Mouse (Mus musculus): Measurements from ENCODE around the gene Stk38l. TPM values are rescaled to one million over a fixed set of nuclear protein-coding genes. Genes with fewer than 3 reads are reported as not detected.

Stk38l gene
- polyA plus RNA-seq, 1 experiment from 2014 or later: 24.8 TPM

DNA sequence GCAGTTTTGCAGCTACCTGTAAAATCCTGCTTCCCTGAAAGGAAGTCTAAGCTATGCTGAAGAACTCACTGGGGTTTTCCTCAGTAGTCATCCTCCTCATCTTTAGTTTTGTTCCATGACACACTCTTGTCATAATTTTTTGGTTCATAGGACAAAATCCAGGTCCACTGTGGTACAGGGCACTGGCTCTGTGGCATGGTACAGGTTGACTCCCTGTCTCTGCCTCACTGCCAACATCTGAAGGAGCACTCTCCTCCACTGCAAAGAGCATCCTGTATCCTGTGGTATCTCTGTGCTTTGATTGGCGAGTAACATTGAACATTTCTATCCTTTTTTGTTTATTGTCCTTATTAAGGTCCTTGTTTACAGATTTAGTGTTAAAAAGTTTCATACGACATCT is 27.4 kb downstream of the Stk38l start:
- Histone ChIP-seq H3K9me3 (replicated peaks; ENCODE audit: control insufficient read depth, low read length) (no peaks in the 10 kb centered on the region), H3K9ac (replicated peaks; ENCODE audit: low read length) (no peak overlapping the region), H3K36me3 (replicated peaks; ENCODE audit: control insufficient read depth, insufficient read depth, low read depth, low read length) (no peaks in the 10 kb centered on the region), H3K27me3 (ENCODE audit: control insufficient read depth, insufficient read depth, low read length) (no peaks in the 10 kb centered on the region), H3K4me3 (ENCODE audit: low read depth, low read length) (no peak overlapping the region), H3K4me2 (ENCODE audit: low read depth, low read length) (no peak overlapping the region), H3K27ac (replicated peaks; ENCODE audit: low read depth, low read length) (no peak overlapping the region), H3K4me1 (ENCODE audit: control insufficient read depth, insufficient read depth, low read length) (no peaks in the 10 kb centered on the region)
- ATAC-seq (replicated peaks; ENCODE audit: insufficient number of reproducible peaks, low FRiP score, low TSS enrichment, low read depth): no peak
- WGBS: 91% methylated on average over 2 of the region's 2 CpGs
- no peak for DNase-seq (ENCODE audit: low spot score)

DNA sequence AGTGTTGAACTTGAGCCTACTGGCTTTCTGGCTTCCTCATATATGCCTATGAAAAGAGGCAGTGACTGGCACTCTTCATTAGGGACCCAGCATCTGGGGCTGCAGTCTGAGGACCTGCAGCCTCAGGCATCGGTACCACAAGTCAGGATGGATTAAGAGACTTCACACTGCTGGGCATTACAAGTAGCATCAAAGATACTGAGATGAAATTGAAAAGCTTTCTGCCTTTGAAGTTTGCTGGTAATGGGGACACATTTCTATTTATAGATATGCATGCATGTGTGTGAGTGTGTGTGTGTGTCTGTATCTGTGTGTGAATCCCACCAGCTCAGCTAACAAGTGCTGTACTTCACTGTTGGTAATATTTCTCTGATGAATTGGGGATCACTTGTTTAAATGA is 27.8 kb downstream of the Stk38l start:
- ATAC-seq (replicated peaks; ENCODE audit: insufficient number of reproducible peaks, low FRiP score, low TSS enrichment, low read depth) (no peak), DNase-seq (ENCODE audit: low spot score) (no peak)
- Histone ChIP-seq H3K27ac (replicated peaks; ENCODE audit: low read depth, low read length) (no peak overlapping the region), H3K4me1 (ENCODE audit: control insufficient read depth, insufficient read depth, low read length) (no peaks in the 10 kb centered on the region), H3K4me2 (ENCODE audit: low read depth, low read length) (no peak overlapping the region), H3K4me3 (ENCODE audit: low read depth, low read length) (no peak overlapping the region), H3K9ac (replicated peaks; ENCODE audit: low read length) (no peak overlapping the region), H3K9me3 (replicated peaks; ENCODE audit: control insufficient read depth, low read length) (no peaks in the 10 kb centered on the region), H3K27me3 (ENCODE audit: control insufficient read depth, insufficient read depth, low read length) (no peaks in the 10 kb centered on the region), H3K36me3 (replicated peaks; ENCODE audit: control insufficient read depth, insufficient read depth, low read depth, low read length) (no peaks in the 10 kb centered on the region)
- WGBS: 61% methylated on average over 1 of the region's 1 CpGs

DNA sequence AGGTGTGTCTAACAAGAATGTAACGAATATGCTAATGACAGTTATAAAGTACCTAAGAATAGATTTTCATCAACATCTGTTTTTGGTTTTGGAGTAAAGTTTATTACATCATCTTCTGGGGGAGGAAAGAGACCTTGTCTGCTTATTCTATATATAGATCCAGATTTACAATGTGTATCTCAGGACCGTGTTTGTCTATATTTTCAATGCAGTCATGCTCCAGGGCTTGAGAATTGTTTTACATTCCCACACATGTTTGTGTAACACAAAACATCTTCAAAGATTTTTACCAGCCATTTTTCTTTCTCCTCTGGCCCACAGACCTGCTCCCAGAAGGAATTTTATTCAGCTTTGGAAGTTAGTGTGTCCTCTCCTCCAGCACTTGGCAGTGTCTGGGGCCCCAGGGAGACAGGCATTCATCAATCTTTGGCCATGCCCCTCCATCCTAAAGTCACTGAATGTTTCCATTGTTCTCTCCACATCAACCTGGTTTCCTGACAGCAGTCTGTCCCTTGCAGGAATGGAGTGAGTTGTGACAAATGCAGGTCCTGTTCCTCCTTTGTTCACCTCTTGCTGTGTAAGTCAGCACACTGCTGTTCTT is 28.9 kb downstream of the Stk38l start:
- DNase-seq (ENCODE audit: low spot score) (no peak), ATAC-seq (replicated peaks; ENCODE audit: insufficient number of reproducible peaks, low FRiP score, low TSS enrichment, low read depth) (no peak)
- no peak overlapping the region for H3K27ac ChIP-seq (replicated peaks; ENCODE audit: low read depth, low read length)

DNA sequence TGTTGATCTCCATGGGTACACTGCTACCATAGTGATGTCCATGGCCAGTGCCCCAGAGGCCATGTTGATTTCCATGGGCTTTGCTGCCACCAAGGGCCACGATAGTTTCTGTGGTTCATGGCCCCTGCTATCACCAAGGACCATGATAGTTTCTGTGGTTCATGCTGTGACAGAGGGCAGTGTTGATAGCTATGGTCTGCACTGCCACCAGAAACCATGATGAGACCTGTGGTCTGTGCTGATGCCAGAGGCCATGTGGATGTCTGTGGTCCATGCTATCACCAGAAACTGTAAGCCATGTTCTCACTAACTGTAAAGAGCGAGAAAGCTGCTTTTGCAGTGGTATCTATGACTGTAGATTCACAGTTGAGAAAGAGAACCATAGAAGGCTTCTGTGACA is 30.3 kb downstream of the Stk38l start:
- Histone ChIP-seq H3K9me3 (replicated peaks; ENCODE audit: control insufficient read depth, low read length) (no peaks in the 10 kb centered on the region), H3K4me3 (ENCODE audit: low read depth, low read length) (no peak overlapping the region), H3K27me3 (ENCODE audit: control insufficient read depth, insufficient read depth, low read length) (no peaks in the 10 kb centered on the region), H3K4me1 (ENCODE audit: control insufficient read depth, insufficient read depth, low read length) (no peaks in the 10 kb centered on the region), H3K4me2 (ENCODE audit: low read depth, low read length) (no peak overlapping the region), H3K36me3 (replicated peaks; ENCODE audit: control insufficient read depth, insufficient read depth, low read depth, low read length) (no peaks in the 10 kb centered on the region), H3K9ac (replicated peaks; ENCODE audit: low read length) (no peak overlapping the region), H3K27ac (replicated peaks; ENCODE audit: low read depth, low read length) (no peak overlapping the region)
- ATAC-seq (replicated peaks; ENCODE audit: insufficient number of reproducible peaks, low FRiP score, low TSS enrichment, low read depth): no peak
- no peak for DNase-seq (ENCODE audit: low spot score)
- 91% methylated on average over 2 of the region's 2 CpGs for WGBS

More for the DNA sequence above, 28.9 kb downstream of the Stk38l start:
- no peak overlapping the region for H3K9ac ChIP-seq (replicated peaks; ENCODE audit: low read length)
- no peaks in the 10 kb centered on the region for H3K36me3 ChIP-seq (replicated peaks; ENCODE audit: control insufficient read depth, insufficient read depth, low read depth, low read length)
- H3K9me3 ChIP-seq (replicated peaks; ENCODE audit: control insufficient read depth, low read length): no peaks in the 10 kb centered on the region
- no peaks in the 10 kb centered on the region for H3K27me3 ChIP-seq (ENCODE audit: control insufficient read depth, insufficient read depth, low read length)
- no peak overlapping the region for H3K4me2 ChIP-seq (ENCODE audit: low read depth, low read length)
- H3K4me1 ChIP-seq (ENCODE audit: control insufficient read depth, insufficient read depth, low read length): no peaks in the 10 kb centered on the region
- no peak overlapping the region for H3K4me3 ChIP-seq (ENCODE audit: low read depth, low read length)
- WGBS: 49% methylated on average over 2 of the region's 2 CpGs

DNA sequence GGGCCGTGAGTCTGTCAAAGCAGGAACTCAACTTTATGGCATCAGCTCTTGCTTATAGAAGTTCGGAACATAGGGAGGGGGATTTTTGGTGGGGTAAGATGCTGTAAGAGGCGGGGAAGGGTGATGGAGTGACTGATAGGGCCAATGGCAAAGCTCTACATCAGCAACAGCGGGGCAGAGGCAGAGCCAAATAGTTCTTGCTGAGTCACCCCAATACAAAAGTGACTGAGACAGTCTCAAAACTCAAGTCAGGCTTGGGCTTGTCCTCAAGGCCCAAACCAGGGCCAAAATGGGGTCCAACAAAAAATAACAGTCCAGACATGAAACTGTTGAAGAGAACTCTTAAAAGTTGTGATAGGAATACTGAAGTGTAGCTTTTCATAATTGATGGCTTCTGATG is 30.9 kb downstream of the Stk38l start:
- H3K4me2 ChIP-seq (ENCODE audit: low read depth, low read length): no peak overlapping the region
- no peak overlapping the region for H3K9ac ChIP-seq (replicated peaks; ENCODE audit: low read length)
- H3K9me3 ChIP-seq (replicated peaks; ENCODE audit: control insufficient read depth, low read length): no peaks in the 10 kb centered on the region
- 89% methylated on average over 4 of the region's 4 CpGs for WGBS
- H3K27ac ChIP-seq (replicated peaks; ENCODE audit: low read depth, low read length): no peak overlapping the region
- no peak for DNase-seq (ENCODE audit: low spot score)
- no peaks in the 10 kb centered on the region for H3K27me3 ChIP-seq (ENCODE audit: control insufficient read depth, insufficient read depth, low read length)
- H3K36me3 ChIP-seq (replicated peaks; ENCODE audit: control insufficient read depth, insufficient read depth, low read depth, low read length): no peaks in the 10 kb centered on the region
- no peak for ATAC-seq (replicated peaks; ENCODE audit: insufficient number of reproducible peaks, low FRiP score, low TSS enrichment, low read depth)
- H3K4me3 ChIP-seq (ENCODE audit: low read depth, low read length): no peak overlapping the region
- no peaks in the 10 kb centered on the region for H3K4me1 ChIP-seq (ENCODE audit: control insufficient read depth, insufficient read depth, low read length)

DNA sequence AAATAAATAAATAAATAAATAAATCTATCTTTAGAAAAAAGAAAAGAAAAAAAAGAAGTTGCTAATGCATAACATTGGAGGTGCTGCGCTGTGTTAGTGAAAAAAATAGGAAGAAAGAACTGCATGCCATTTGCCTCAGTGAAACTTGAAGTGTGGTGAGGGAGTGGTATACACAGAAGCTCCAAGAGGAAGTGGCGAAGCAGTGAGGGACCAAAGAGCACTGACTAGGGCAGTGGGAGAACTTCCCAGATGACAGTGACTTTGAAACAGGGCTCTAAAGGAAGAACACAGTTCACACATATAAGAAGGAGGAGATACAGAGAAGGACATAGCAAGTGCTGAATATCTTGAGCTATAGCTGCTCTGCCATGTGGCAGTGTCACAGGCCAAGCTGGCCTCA is 34.2 kb downstream of the Stk38l start:
- DNase-seq (ENCODE audit: low spot score): no peak
- Histone ChIP-seq H3K36me3 (replicated peaks; ENCODE audit: control insufficient read depth, insufficient read depth, low read depth, low read length) (no peaks in the 10 kb centered on the region), H3K27ac (replicated peaks; ENCODE audit: low read depth, low read length) (no peak overlapping the region), H3K4me3 (ENCODE audit: low read depth, low read length) (no peak overlapping the region), H3K4me2 (ENCODE audit: low read depth, low read length) (no peak overlapping the region), H3K9ac (replicated peaks; ENCODE audit: low read length) (no peak overlapping the region), H3K4me1 (ENCODE audit: control insufficient read depth, insufficient read depth, low read length) (no peaks in the 10 kb centered on the region), H3K27me3 (ENCODE audit: control insufficient read depth, insufficient read depth, low read length) (no peaks in the 10 kb centered on the region), H3K9me3 (replicated peaks; ENCODE audit: control insufficient read depth, low read length) (no peaks in the 10 kb centered on the region)
- 93% methylated on average over 2 of the region's 2 CpGs for WGBS
- ATAC-seq (replicated peaks; ENCODE audit: insufficient number of reproducible peaks, low FRiP score, low TSS enrichment, low read depth): no peak

DNA sequence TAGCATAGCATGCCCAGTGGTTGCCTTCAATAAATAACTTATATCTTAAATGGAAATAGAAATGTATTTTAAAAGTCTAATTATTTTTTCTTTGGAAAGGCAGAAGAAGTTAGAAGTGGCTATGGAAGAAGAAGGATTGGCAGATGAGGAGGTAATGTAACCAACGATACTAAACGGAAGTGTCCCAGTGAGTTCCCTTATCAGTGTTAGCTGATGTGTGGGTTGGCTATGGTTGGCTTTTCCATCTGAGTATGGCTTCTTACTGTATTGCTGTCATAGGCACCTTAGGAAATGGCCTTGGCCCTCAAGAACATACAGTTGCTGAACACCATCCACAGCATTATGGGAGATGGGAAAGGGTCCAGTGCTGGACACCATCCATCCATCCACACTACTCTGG is 35.2 kb downstream of the Stk38l start:
- H3K27me3 ChIP-seq (ENCODE audit: control insufficient read depth, insufficient read depth, low read length): no peaks in the 10 kb centered on the region
- whole genome bisulfite sequencing: 95% methylated on average over 2 of the region's 2 CpGs
- ATAC-seq (replicated peaks; ENCODE audit: insufficient number of reproducible peaks, low FRiP score, low TSS enrichment, low read depth) (no peak), DNase-seq (ENCODE audit: low spot score) (no peak)
- H3K4me3 ChIP-seq (ENCODE audit: low read depth, low read length): no peak overlapping the region
- no peaks in the 10 kb centered on the region for H3K9me3 ChIP-seq (replicated peaks; ENCODE audit: control insufficient read depth, low read length)
- no peaks in the 10 kb centered on the region for H3K36me3 ChIP-seq (replicated peaks; ENCODE audit: control insufficient read depth, insufficient read depth, low read depth, low read length)
- no peak overlapping the region for H3K9ac ChIP-seq (replicated peaks; ENCODE audit: low read length)
- H3K4me2 ChIP-seq (ENCODE audit: low read depth, low read length): no peak overlapping the region
- no peak overlapping the region for H3K27ac ChIP-seq (replicated peaks; ENCODE audit: low read depth, low read length)
- H3K4me1 ChIP-seq (ENCODE audit: control insufficient read depth, insufficient read depth, low read length): no peaks in the 10 kb centered on the region

DNA sequence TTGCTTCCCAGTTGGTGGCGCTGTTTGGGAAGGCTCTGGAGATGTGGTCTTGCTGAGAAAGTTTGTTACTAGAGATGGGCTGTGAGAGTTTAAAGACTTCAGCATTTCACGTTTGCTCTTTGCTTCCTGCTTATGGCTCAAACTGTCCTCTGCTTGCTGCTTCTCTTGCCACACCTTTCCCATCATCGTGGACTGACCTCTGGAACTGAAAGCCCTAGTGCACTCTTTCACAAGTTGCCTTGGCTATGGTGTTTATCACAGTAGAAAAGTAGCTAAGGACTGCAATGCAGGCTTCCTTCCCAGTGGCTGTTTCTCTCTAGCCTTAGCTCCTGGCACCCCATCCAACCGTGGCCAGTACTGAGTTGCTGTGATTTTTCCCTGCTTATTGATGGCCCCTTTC is 35.9 kb downstream of the Stk38l start:
- Histone ChIP-seq H3K9ac (replicated peaks; ENCODE audit: low read length) (no peak overlapping the region), H3K4me2 (ENCODE audit: low read depth, low read length) (no peak overlapping the region), H3K27ac (replicated peaks; ENCODE audit: low read depth, low read length) (no peak overlapping the region), H3K27me3 (ENCODE audit: control insufficient read depth, insufficient read depth, low read length) (no peaks in the 10 kb centered on the region), H3K9me3 (replicated peaks; ENCODE audit: control insufficient read depth, low read length) (no peaks in the 10 kb centered on the region), H3K4me3 (ENCODE audit: low read depth, low read length) (no peak overlapping the region), H3K4me1 (ENCODE audit: control insufficient read depth, insufficient read depth, low read length) (no peaks in the 10 kb centered on the region), H3K36me3 (replicated peaks; ENCODE audit: control insufficient read depth, insufficient read depth, low read depth, low read length) (no peaks in the 10 kb centered on the region)
- DNase-seq (ENCODE audit: low spot score) (no peak), ATAC-seq (replicated peaks; ENCODE audit: insufficient number of reproducible peaks, low FRiP score, low TSS enrichment, low read depth) (no peak)
- 71% methylated on average over 4 of the region's 4 CpGs for WGBS

All from embryonic facial prominence, embryonic 11.5 days (tissue).